In genomic region chr11:57214583-57214982, GRCm38 (mm10) we compare ENCODE assay signal across 12 mouse cellular contexts.
DNase-seq lines count a peak whose midpoint lies in the region.
"Had no signal": no experiment of that assay in that cellular context is flagged by ENCODE, and none has a peak within 500 bp of the region (broad histone marks: within the 10 kb centered on the region; RNA-seq: fewer than 3 reads in every experiment).

No protein-coding gene starts in this region.

- DNase-seq in layer of hippocampus, adult 11-12 months (ENCODE audit: low spot score) = peak; percentile 60
- DNase-seq in layer of hippocampus, postnatal 36 days = no peak
- peak; percentile 51 for DNase-seq in brain, adult 2 months (ENCODE audit: low read depth, low spot score)
- peak; percentile 44 to 45 for DNase-seq in layer of hippocampus, adult 8-10 months (ENCODE audit: low spot score in 2 of 2)
- peak; percentile 52 to 74 for DNase-seq in layer of hippocampus, postnatal 14 days (ENCODE audit: low spot score in 2 of 2)
- DNase-seq in B cell, adult 2 months = no peak
- DNase-seq: adrenal gland, postnatal 10 days; adrenal gland, postnatal 36 days; cerebellum, adult 11-12 months; cerebellum, adult 8-10 months; gastrocnemius, postnatal 10 days; heart, adult 11 months had no signal

Comparison
In these comparisons a context has a peak if more than half of its experiments do, and no peak if none do; other contexts are left out.
1. DNase-seq: peak in layer of hippocampus, adult 11-12 months (single experiment), brain, adult 2 months (single experiment), layer of hippocampus, adult 8-10 months (2 of 2) and layer of hippocampus, postnatal 14 days (2 of 2); none in layer of hippocampus, postnatal 36 days (0 of 2) and B cell, adult 2 months (0 of 2).